Mouse (Mus musculus): ENCODE data around the gene Dmrta2. TPM values are rescaled to one million over a fixed set of nuclear protein-coding genes. Genes with fewer than 3 reads are reported as not detected.

Dmrta2 gene
- total and polyA plus RNA-seq, 3 experiments: 0.04 to 0.09 TPM; not detected in 1

DNA sequence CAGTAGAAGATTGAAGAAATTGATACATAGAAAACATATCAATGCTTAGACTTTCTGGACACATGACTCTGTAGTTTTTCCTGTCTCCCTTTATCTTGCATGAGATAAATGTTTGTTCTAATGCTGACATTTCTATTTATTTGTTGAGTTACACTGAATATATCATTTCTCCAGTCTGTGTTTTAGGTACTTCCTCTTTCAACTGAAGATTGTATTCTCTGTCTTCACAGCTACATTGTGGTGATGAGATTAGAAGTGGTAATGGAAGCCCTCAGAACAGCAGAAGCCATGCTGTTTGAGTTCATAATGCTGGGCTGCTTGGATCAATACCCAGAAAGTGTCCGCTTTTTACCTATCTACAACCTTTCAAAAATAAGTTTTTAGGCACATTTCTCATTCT is 32.3 kb upstream of the Dmrta2 start:
- intact Hi-C loops (cut with DNase I): no loop called here
- TF ChIP-seq POLR2A (IDR thresholded peaks at IDR 0.05; ENCODE audit: insufficient read depth, low read depth, low read length) (no peak), EP300 (IDR thresholded peaks at IDR 0.05; ENCODE audit: insufficient read depth, low read depth, low read length) (no peak), CTCF (IDR thresholded peaks at IDR 0.05) (no peak)

DNA sequence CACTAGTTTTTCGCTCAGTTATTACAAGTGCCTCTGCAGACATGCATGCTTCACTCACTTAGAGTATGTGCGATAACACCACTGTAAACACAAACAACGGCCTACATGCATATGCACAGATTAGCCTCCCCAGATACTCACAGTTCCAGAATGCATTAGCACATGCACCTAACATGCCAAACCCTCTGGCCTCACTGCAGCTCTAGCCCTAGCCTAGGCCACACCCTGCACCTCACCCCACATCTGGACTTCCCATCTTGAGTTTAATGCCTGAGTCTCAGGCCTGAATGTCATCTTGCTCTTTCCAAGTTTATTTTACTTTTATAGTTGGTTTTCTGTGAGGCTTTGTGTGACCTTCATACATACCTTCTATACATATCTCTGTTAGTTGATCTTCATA is 28.5 kb upstream of the Dmrta2 start:
- H3K36me3 ChIP-seq (ENCODE audit: control insufficient read depth, insufficient read depth, low read length): no peaks in the 10 kb centered on the region
- no peaks in the 10 kb centered on the region for H3K27me3 ChIP-seq (ENCODE audit: control insufficient read depth, insufficient read depth, low read length)
- H3K79me2 ChIP-seq (replicated peaks; ENCODE audit: control insufficient read depth, insufficient read depth, low read length): no peaks in the 10 kb centered on the region
- H3K4me3 ChIP-seq: no peak overlapping the region
- no peak overlapping the region for H3K9ac ChIP-seq (ENCODE audit: low read depth, low read length)
- TF ChIP-seq POLR2A (IDR thresholded peaks at IDR 0.05; ENCODE audit: insufficient read depth, low read depth, low read length) (no peak), EP300 (IDR thresholded peaks at IDR 0.05; ENCODE audit: insufficient read depth, low read depth, low read length) (no peak), CTCF (IDR thresholded peaks at IDR 0.05) (no peak)
- 96% methylated on average over 3 of the region's 3 CpGs for WGBS
- intact Hi-C loops (cut with DNase I): no loop called here
- H3K27ac ChIP-seq: no peak overlapping the region
- DNase-seq: no peak
- H3K4me1 ChIP-seq (ENCODE audit: control insufficient read depth, insufficient read depth, low read length): no peaks in the 10 kb centered on the region

More for the DNA sequence above, 32.3 kb upstream of the Dmrta2 start:
- no peaks in the 10 kb centered on the region for H3K27me3 ChIP-seq (ENCODE audit: control insufficient read depth, insufficient read depth, low read length)
- H3K4me1 ChIP-seq (ENCODE audit: control insufficient read depth, insufficient read depth, low read length): no peaks in the 10 kb centered on the region
- 100% methylated on average over 1 of the region's 1 CpGs for WGBS
- no peak for DNase-seq
- H3K79me2 ChIP-seq (replicated peaks; ENCODE audit: control insufficient read depth, insufficient read depth, low read length): no peaks in the 10 kb centered on the region
- H3K4me3 ChIP-seq: no peak overlapping the region
- H3K9ac ChIP-seq (ENCODE audit: low read depth, low read length): no peak overlapping the region
- H3K36me3 ChIP-seq (ENCODE audit: control insufficient read depth, insufficient read depth, low read length): no peaks in the 10 kb centered on the region; the same call in 1 of the 2 replicates
- no peak overlapping the region for H3K27ac ChIP-seq

DNA sequence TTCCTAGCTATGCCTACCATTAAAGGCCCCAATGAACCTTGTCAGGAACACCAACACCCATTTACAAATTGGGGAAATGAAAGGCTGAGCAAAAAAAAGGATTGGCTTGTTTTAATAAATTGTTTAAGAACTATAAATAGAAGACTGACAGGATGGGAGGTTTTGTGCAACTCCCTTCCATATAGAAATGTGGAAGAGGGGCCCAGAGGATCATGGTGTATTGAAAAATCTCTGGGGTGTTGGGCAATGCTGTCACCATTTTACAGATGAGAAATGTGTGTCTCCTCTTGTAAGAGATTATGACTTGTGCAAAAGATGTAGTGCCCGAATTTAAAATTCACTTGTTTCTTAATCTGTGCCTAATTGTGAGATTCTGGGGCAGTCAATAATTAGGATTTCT is 24.3 kb upstream of the Dmrta2 start:
- WGBS: 98% methylated on average over 1 of the region's 1 CpGs

DNA sequence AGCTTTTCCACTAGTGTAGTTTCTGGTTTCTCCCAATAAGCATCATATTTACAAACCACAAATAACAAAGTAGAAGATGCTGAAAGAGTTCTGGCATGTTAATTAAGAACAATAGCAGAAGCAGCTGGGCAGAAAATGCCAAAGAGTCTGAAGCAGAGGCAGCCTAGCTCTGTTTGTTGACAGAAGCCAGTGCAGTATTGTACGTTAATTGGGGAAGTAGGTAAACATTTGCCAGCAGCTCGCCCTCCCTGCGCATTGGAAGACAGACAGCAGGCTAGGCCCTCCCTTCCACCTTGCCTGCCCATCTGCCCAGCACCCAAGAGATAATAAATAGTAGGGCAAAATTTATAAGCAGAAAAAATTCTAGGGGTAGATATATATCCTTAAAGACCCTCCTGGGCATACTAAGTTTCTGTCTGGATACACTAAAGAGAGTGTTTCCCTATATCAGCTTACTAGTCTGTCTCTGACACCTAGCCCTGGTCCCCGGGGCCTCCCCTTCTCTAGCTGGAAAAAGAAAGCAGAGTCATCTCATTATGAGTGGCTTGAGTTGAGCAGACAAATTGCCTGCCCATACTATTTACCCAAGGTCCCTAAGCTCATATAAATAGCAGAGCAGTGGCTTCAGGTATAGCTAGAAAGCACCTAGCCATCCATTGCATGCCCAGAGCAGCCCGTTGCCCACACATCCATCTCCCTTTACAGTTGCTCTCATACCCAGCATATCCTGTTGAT is 17.5 kb upstream of the Dmrta2 start:
- H3K4me1 ChIP-seq (ENCODE audit: control insufficient read depth, insufficient read depth, low read length): no peaks in the 10 kb centered on the region
- H3K27me3 ChIP-seq (ENCODE audit: control insufficient read depth, insufficient read depth, low read length): no peaks in the 10 kb centered on the region
- WGBS: 88% methylated on average over 5 of the region's 5 CpGs
- no peaks in the 10 kb centered on the region for H3K79me2 ChIP-seq (replicated peaks; ENCODE audit: control insufficient read depth, insufficient read depth, low read length)
- intact Hi-C loops (cut with DNase I): no loop called here
- no peak overlapping the region for H3K27ac ChIP-seq
- no peak overlapping the region for H3K4me3 ChIP-seq
- H3K9ac ChIP-seq (ENCODE audit: low read depth, low read length): no peak overlapping the region
- TF ChIP-seq CTCF (IDR thresholded peaks at IDR 0.05) (no peak), EP300 (IDR thresholded peaks at IDR 0.05; ENCODE audit: insufficient read depth, low read depth, low read length) (no peak), POLR2A (IDR thresholded peaks at IDR 0.05; ENCODE audit: insufficient read depth, low read depth, low read length) (no peak)
- DNase-seq: no peak
- no peaks in the 10 kb centered on the region for H3K36me3 ChIP-seq (ENCODE audit: control insufficient read depth, insufficient read depth, low read length)

More for the DNA sequence above, 24.3 kb upstream of the Dmrta2 start:
- DNase-seq: no peak
- intact Hi-C loops (cut with DNase I): no loop called here
- TF ChIP-seq POLR2A (IDR thresholded peaks at IDR 0.05; ENCODE audit: insufficient read depth, low read depth, low read length) (no peak), CTCF (IDR thresholded peaks at IDR 0.05) (no peak), EP300 (IDR thresholded peaks at IDR 0.05; ENCODE audit: insufficient read depth, low read depth, low read length) (no peak)
- no peak overlapping the region for H3K9ac ChIP-seq (ENCODE audit: low read depth, low read length)
- no peaks in the 10 kb centered on the region for H3K79me2 ChIP-seq (replicated peaks; ENCODE audit: control insufficient read depth, insufficient read depth, low read length)
- H3K27ac ChIP-seq: no peak overlapping the region
- H3K4me3 ChIP-seq: no peak overlapping the region
- no peaks in the 10 kb centered on the region for H3K27me3 ChIP-seq (ENCODE audit: control insufficient read depth, insufficient read depth, low read length)
- no peaks in the 10 kb centered on the region for H3K36me3 ChIP-seq (ENCODE audit: control insufficient read depth, insufficient read depth, low read length)
- H3K4me1 ChIP-seq (ENCODE audit: control insufficient read depth, insufficient read depth, low read length): no peaks in the 10 kb centered on the region

DNA sequence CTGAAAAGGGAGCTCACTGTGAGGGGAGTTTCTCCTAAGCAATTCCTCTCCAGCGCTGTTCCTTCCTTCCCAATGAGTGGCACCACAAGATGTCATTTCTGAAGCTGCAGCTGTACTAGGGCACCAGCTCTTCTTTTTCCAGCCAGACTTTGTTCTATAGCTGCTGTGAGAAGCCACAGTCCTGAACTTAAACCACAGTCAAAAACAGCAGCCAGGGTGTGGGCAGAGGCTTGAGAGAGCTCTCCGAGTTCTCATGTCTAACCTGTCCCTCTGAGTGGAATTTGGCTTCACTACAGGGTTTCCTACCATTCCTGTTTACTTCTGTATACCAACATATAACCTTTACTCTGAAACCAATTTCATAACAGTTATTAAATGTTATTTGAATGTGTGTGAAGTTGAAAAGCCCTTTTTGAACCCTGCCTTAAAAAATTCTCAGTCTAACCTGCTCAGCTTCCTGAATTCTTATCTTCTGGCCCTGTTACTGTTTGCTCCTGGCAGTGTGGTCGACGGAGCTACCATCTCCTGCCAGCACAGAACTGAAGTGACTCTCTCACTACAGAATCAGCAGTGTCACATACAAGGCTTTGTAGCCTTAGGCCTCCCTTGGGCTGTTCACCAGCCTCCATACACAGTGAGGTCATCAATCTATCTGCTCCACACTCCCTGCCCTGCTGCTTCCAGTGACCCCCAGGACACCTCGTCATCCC is 14.1 kb upstream of the Dmrta2 start:
- H3K4me1 ChIP-seq (ENCODE audit: control insufficient read depth, insufficient read depth, low read length): no peaks in the 10 kb centered on the region
- no peak overlapping the region for H3K9ac ChIP-seq (ENCODE audit: low read depth, low read length)
- no peak for TF ChIP-seq POLR2A (IDR thresholded peaks at IDR 0.05; ENCODE audit: insufficient read depth, low read depth, low read length)
- no peak for DNase-seq
- intact Hi-C loops (cut with DNase I): no loop called here
- H3K27me3 ChIP-seq (ENCODE audit: control insufficient read depth, insufficient read depth, low read length): no peaks in the 10 kb centered on the region
- no peaks in the 10 kb centered on the region for H3K79me2 ChIP-seq (replicated peaks; ENCODE audit: control insufficient read depth, insufficient read depth, low read length)
- WGBS: 62% methylated on average over 5 of the region's 5 CpGs
- H3K4me3 ChIP-seq: no peak overlapping the region
- no peaks in the 10 kb centered on the region for H3K36me3 ChIP-seq (ENCODE audit: control insufficient read depth, insufficient read depth, low read length)
- no peak overlapping the region for H3K27ac ChIP-seq

DNA sequence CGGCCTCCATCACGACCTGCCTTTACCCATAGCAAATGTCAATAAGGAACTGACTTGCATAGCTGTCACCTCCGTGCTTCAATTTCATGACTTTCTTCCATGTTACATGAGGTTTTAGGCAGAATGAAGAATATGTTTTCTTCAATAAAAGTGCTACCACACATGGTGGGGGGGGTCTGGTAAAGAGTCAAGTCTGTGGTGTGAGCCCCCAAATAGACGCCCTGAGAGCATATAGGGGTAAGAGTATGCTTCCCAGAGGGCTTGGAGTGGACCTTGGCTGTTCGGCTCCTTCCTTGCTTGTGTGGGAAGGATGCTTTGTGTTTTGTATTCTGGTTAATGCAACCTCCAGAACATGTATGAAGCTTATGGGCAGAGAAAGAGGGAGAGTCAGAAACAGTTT is 8.3 kb upstream of the Dmrta2 start:
- WGBS: 90% methylated on average over 5 of the region's 5 CpGs
- TF ChIP-seq EP300 (IDR thresholded peaks at IDR 0.05; ENCODE audit: insufficient read depth, low read depth, low read length): no peak
- intact Hi-C loops (cut with DNase I): no loop called here
- Histone ChIP-seq H3K27ac (no peak overlapping the region), H3K4me3 (no peak overlapping the region), H3K36me3 (ENCODE audit: control insufficient read depth, insufficient read depth, low read length) (no peaks in the 10 kb centered on the region), H3K4me1 (ENCODE audit: control insufficient read depth, insufficient read depth, low read length) (no peaks in the 10 kb centered on the region), H3K9ac (ENCODE audit: low read depth, low read length) (no peak overlapping the region), H3K27me3 (ENCODE audit: control insufficient read depth, insufficient read depth, low read length) (peaks cover 1% of the 10 kb centered on the region; the same call in 1 of the 2 replicates), H3K79me2 (replicated peaks; ENCODE audit: control insufficient read depth, insufficient read depth, low read length) (no peaks in the 10 kb centered on the region)
- DNase-seq: no peak

All from heart, adult 2 months (tissue).